Mouse (Mus musculus): ENCODE data around the gene Sspn. TPM values are rescaled to one million over a fixed set of nuclear protein-coding genes. Genes with fewer than 3 reads are reported as not detected.

Sspn gene
- polyA plus RNA-seq, 1 experiment, result 16.8 TPM

DNA sequence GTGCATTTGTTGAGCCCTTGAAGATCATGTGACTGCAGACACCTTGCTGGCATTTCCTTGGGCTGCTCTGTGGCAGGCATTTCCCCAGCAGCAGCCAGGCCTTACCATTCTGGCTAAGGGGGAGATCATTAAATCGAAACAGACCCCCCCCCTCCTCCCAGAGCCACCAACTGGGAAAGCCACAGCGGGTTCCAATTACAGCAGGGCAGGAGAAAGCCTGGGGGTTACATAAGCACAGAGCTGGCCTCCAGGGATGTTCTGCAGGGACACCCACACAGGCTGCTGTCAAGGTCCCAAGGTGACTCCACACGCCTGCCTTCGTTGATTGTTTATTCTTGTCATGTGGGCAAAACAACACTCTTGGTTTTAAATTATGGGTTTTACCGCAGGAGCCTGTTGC is 26.6 kb downstream of the Sspn start:
- no peak overlapping the region for H3K4me2 ChIP-seq (ENCODE audit: low read depth)
- TF ChIP-seq MYOG (IDR thresholded peaks at IDR 0.05; ENCODE audit: control insufficient read depth in 1 of 3, insufficient read depth in 1 of 3, insufficient read length in 2 of 3, low read depth in 2 of 3) (peak in 1 of 3 experiments; percentile 13), TCF3 (IDR thresholded peaks at IDR 0.05; ENCODE audit: insufficient read length, low read depth) (no peak)
- no peaks in the 10 kb centered on the region for H3K27me3 ChIP-seq (ENCODE audit: control insufficient read depth, insufficient read depth, insufficient read length)
- H3ac ChIP-seq (ENCODE audit: control insufficient read depth, insufficient read length), result no peak overlapping the region
- no peak overlapping the region for H3K4me3 ChIP-seq
- no peaks in the 10 kb centered on the region for H3K79me2 ChIP-seq (ENCODE audit: control insufficient read depth, insufficient read depth)
- H3K36me3 ChIP-seq (ENCODE audit: control insufficient read depth, insufficient read depth), result no peaks in the 10 kb centered on the region

DNA sequence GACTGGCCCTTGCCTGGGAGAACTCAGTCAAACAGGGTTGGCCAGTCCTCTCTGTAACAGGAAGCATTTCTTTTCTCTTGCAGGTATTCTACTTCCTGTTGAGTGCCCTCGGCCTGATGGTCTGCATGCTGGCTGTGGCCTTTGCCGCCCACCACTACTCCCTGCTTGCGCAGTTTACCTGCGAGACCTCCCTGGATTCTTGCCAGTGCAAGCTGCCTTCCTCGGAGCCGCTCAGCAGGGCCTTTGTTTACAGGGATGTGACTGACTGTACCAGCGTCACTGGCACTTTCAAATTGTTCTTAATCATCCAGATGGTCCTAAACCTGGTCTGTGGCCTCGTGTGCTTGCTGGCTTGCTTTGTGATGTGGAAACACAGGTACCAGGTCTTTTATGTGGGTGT is 29.6 kb downstream of the Sspn start:
- Histone ChIP-seq H3K36me3 (ENCODE audit: control insufficient read depth, insufficient read depth) (no peaks in the 10 kb centered on the region), H3K79me2 (ENCODE audit: control insufficient read depth, insufficient read depth) (no peaks in the 10 kb centered on the region), H3K4me2 (ENCODE audit: low read depth) (no peak overlapping the region), H3K27me3 (ENCODE audit: control insufficient read depth, insufficient read depth, insufficient read length) (no peaks in the 10 kb centered on the region), H3K4me3 (no peak overlapping the region), H3ac (ENCODE audit: control insufficient read depth, insufficient read length) (no peak overlapping the region)
- no peak for TF ChIP-seq MYOD1 (IDR thresholded peaks at IDR 0.05; ENCODE audit: control insufficient read depth in 1 of 3, insufficient read length in 2 of 3, low read depth in 2 of 3)
- no peak for TF ChIP-seq MAX (IDR thresholded peaks at IDR 0.05; ENCODE audit: low read depth)
- TF ChIP-seq CEBPB (IDR thresholded peaks at IDR 0.05; ENCODE audit: insufficient read depth, poor library complexity, severe bottlenecking), result no peak
- no peak for TF ChIP-seq TCF3 (IDR thresholded peaks at IDR 0.05; ENCODE audit: insufficient read length, low read depth)
- TF ChIP-seq USF1 (IDR thresholded peaks at IDR 0.05; ENCODE audit: low read depth), result no peak
- TF ChIP-seq MYOG (IDR thresholded peaks at IDR 0.05; ENCODE audit: control insufficient read depth in 1 of 3, insufficient read depth in 1 of 3, insufficient read length in 2 of 3, low read depth in 2 of 3), result no peak
- TF ChIP-seq POLR2A (IDR thresholded peaks at IDR 0.05; ENCODE audit: insufficient read length, low read depth), result no peak
- no peak for TF ChIP-seq TCF12 (IDR thresholded peaks at IDR 0.05; ENCODE audit: insufficient read depth, poor library complexity, severe bottlenecking)
- TF ChIP-seq SRF (IDR thresholded peaks at IDR 0.05; ENCODE audit: control insufficient read depth, insufficient read length, low read depth), result no peak
- TF ChIP-seq E2F4 (IDR thresholded peaks at IDR 0.05; ENCODE audit: insufficient read depth), result no peak
- TF ChIP-seq REST (IDR thresholded peaks at IDR 0.05; ENCODE audit: insufficient read depth, insufficient read length), result no peak
- no peak for TF ChIP-seq POLR2AphosphoS2 (IDR thresholded peaks at IDR 0.05; ENCODE audit: insufficient read length, low read depth)

DNA sequence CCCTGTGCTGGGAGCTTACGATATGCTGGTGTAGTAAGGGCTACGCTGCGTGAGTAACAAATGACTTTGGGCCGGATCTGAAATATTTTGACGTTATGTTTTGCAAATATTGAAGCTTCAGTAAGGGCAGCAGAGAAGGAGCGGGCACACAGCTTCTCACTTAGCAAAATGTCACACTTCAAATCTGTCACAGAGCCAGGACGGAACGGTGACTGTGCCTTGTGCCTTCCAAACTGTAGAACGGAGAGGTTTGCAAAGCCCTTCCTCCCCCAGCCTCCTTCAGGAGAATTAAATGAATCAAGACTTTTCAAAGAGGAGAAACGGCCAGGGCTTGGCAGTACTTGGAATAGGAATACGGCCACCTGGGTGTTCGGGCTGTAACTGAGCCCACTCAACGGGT is 32.5 kb downstream of the Sspn start:
- Histone ChIP-seq H3K4me3 (no peak overlapping the region), H3K4me2 (ENCODE audit: low read depth) (no peak overlapping the region), H3K36me3 (ENCODE audit: control insufficient read depth, insufficient read depth) (no peaks in the 10 kb centered on the region), H3K79me2 (ENCODE audit: control insufficient read depth, insufficient read depth) (no peaks in the 10 kb centered on the region), H3K27me3 (ENCODE audit: control insufficient read depth, insufficient read depth, insufficient read length) (no peaks in the 10 kb centered on the region), H3ac (ENCODE audit: control insufficient read depth, insufficient read length) (no peak overlapping the region)
- no peak for TF ChIP-seq MYOD1 (IDR thresholded peaks at IDR 0.05; ENCODE audit: control insufficient read depth in 1 of 3, insufficient read length in 2 of 3, low read depth in 2 of 3)
- TF ChIP-seq E2F4 (IDR thresholded peaks at IDR 0.05; ENCODE audit: insufficient read depth), result no peak
- no peak for TF ChIP-seq POLR2AphosphoS2 (IDR thresholded peaks at IDR 0.05; ENCODE audit: insufficient read length, low read depth)
- no peak for TF ChIP-seq POLR2A (IDR thresholded peaks at IDR 0.05; ENCODE audit: insufficient read length, low read depth)
- TF ChIP-seq REST (IDR thresholded peaks at IDR 0.05; ENCODE audit: insufficient read depth, insufficient read length), result no peak
- TF ChIP-seq SRF (IDR thresholded peaks at IDR 0.05; ENCODE audit: control insufficient read depth, insufficient read length, low read depth), result no peak
- no peak for TF ChIP-seq CEBPB (IDR thresholded peaks at IDR 0.05; ENCODE audit: insufficient read depth, poor library complexity, severe bottlenecking)
- no peak for TF ChIP-seq TCF3 (IDR thresholded peaks at IDR 0.05; ENCODE audit: insufficient read length, low read depth)
- no peak for TF ChIP-seq MYOG (IDR thresholded peaks at IDR 0.05; ENCODE audit: control insufficient read depth in 1 of 3, insufficient read depth in 1 of 3, insufficient read length in 2 of 3, low read depth in 2 of 3)
- TF ChIP-seq USF1 (IDR thresholded peaks at IDR 0.05; ENCODE audit: low read depth), result no peak
- TF ChIP-seq MAX (IDR thresholded peaks at IDR 0.05; ENCODE audit: low read depth), result no peak
- no peak for TF ChIP-seq TCF12 (IDR thresholded peaks at IDR 0.05; ENCODE audit: insufficient read depth, poor library complexity, severe bottlenecking)

DNA sequence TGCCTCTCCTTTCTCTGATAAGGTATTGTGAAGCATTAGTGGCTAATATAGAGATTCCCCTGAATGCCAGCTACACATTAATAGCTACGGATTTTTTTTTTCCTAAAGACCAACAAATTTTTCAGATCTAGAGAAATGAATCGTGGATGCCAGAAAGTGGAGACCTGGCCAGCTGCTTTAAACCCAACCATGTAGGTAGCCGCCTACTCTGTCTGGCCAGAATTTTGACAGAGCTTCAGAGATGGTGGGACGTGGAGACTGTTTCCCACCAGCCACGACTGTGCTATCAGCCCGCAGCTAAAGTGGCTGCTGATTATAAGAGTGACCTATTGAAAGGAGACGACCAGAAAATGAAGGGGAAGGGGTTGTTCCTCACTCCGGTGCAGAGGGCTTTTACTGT is 36.3 kb downstream of the Sspn start:
- no peak overlapping the region for H3ac ChIP-seq (ENCODE audit: control insufficient read depth, insufficient read length)
- H3K4me3 ChIP-seq, result no peak overlapping the region
- TF ChIP-seq MYOD1 (IDR thresholded peaks at IDR 0.05; ENCODE audit: control insufficient read depth in 1 of 3, insufficient read length in 2 of 3, low read depth in 2 of 3) (no peak), USF1 (IDR thresholded peaks at IDR 0.05; ENCODE audit: low read depth) (no peak), E2F4 (IDR thresholded peaks at IDR 0.05; ENCODE audit: insufficient read depth) (no peak)
- no peaks in the 10 kb centered on the region for H3K36me3 ChIP-seq (ENCODE audit: control insufficient read depth, insufficient read depth)
- H3K79me2 ChIP-seq (ENCODE audit: control insufficient read depth, insufficient read depth), result no peaks in the 10 kb centered on the region
- H3K27me3 ChIP-seq (ENCODE audit: control insufficient read depth, insufficient read depth, insufficient read length), result no peaks in the 10 kb centered on the region
- peak overlapping the region; percentile 72 for H3K4me2 ChIP-seq (ENCODE audit: low read depth)

DNA sequence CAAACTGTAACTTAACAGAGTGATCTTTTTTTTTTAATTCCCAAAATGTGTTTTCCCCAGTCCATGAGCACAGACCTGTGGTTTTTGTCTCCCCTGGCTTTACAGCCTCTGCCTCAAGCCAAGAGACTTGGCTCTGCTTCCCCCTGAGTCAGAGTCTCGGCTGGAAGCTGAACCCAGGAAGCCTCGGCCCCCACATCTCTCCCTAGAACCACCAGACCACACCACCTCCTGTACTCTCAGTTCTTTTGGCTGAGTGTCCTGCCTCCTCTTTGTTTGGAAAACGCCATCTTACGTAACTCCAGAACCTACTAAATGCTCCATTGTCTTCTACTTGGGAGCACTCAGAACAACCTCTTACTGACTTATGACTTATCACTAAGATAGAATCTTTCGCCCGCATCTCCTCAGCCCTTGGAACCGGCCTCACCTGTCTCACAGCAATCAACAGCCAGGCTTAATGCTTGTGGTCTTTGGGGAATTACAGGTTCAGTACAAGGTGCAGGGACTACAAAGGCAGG is 36.9 kb downstream of the Sspn start:
- TF ChIP-seq MYOD1 (IDR thresholded peaks at IDR 0.05; ENCODE audit: control insufficient read depth in 1 of 3, insufficient read length in 2 of 3, low read depth in 2 of 3) (peak in 2 of 3 experiments; percentile 61 to 74), E2F4 (IDR thresholded peaks at IDR 0.05; ENCODE audit: insufficient read depth) (no peak), POLR2AphosphoS2 (IDR thresholded peaks at IDR 0.05; ENCODE audit: insufficient read length, low read depth) (no peak)
- no peaks in the 10 kb centered on the region for H3K36me3 ChIP-seq (ENCODE audit: control insufficient read depth, insufficient read depth)
- no peak overlapping the region for H3K4me3 ChIP-seq
- H3K27me3 ChIP-seq (ENCODE audit: control insufficient read depth, insufficient read depth, insufficient read length), result no peaks in the 10 kb centered on the region
- no peak overlapping the region for H3ac ChIP-seq (ENCODE audit: control insufficient read depth, insufficient read length)
- H3K4me2 ChIP-seq (ENCODE audit: low read depth), result peak overlapping the region; percentile 72
- no peaks in the 10 kb centered on the region for H3K79me2 ChIP-seq (ENCODE audit: control insufficient read depth, insufficient read depth)

Measured in myocyte (in vitro differentiated cells).